Mouse (Mus musculus): ENCODE measurements around the gene Abhd2.

DNA sequence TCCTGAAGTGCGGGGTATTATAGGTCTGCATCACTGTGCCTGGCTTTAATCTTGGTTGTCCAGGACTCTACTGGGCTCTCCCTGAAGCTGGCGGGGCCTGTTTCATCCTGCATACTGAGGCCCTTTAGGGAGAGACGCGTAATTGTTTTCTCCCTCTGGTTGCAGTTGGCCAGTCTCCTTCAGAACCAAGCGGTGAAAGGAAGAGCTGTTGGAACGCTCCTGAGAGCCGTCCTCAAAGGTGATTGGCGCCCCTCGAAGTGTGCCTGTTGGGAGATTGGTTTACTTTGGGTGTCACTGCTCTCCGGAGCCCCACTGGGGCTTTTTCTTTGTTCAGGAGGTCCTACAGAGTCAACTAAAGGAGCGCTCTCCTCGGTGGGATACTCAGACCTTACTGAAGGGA lies 126.0 kb downstream of the Abhd2 start:
- TF ChIP-seq CTCF (IDR thresholded peaks at IDR 0.05; ENCODE audit: borderline replicate concordance, control insufficient read depth, extremely low read depth, insufficient read depth, low read length, poor library complexity) (no peak), POLR2A (IDR thresholded peaks at IDR 0.05; ENCODE audit: control insufficient read depth, extremely low read depth, insufficient read depth, low read length, poor library complexity) (no peak)

Data from thymus, adult 2 months (tissue).